Mouse (Mus musculus): ENCODE results near the gene Dnah12.

DNA sequence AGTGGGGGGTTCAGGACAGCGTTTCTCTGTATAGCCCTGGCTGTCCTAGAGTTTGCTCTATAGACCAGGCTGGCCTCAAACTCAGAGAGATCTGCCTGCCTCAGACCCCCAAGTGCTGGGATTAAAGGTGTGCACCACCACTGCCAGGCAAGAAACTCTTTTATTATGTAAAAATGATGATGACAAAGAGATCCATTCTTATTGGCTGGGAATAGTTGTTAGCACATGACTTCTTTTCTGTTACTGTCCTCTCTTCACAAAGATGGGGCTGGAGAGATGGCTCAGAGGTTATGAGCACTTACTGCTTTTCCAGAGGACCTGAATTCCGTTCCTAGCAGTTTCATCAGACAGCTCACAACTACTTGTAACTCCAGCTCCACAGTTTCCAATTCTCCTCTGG, 186.9 kb downstream of the Dnah12 start:
- TF ChIP-seq CTCF (IDR thresholded peaks at IDR 0.05; ENCODE audit: low read depth) (no peak), EP300 (IDR thresholded peaks at IDR 0.05; ENCODE audit: low read depth) (no peak)
